Mouse (Mus musculus): ENCODE measurements around the gene Atn1.

Gene Atn1

GRCm38 (mm10) chr6:124711824-124712782, 44.2 kb downstream of the Atn1 start, which contains the start of the genes Emg1 and Phb2:
Gene Emg1, minus strand, starts transcription at chr6:124712178.
Gene Phb2, plus strand, starts transcription at chr6:124712336.
- peak; percentile 98 for DNase-seq (ENCODE audit: low spot score)

DNA sequence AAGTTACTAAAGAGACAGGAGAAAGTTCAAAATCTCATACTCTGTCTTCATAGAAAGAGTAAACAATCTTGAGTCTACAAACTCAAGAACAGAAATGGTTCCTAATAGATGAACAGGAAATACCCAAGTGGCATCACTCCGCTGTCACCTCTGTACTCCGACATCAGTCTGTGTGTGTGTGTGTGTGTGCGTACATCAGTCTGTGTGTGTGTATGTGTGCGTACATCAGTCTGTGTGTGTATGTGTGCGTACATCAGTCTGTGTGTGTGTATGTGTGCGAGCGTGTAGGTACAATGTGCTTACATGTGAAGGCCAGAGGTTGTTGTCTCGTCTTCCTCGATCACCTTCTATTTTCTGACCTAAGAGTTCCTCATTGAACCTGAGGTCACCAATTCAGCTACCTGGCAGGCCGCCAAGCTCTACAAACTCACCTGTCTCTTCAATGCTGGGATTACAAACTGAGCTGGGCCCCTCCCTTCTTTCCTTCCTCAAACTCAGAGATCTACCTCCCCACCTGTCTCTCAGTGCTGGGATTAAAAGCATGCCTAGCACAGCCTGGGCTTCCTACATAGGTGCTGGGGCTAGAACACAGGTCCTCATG, 47.9 kb downstream of the Atn1 start:
- peak; percentile 66 for DNase-seq (ENCODE audit: low spot score)

GRCm38 (mm10) chr6:124706061-124706627, 50.2 kb downstream of the Atn1 start:
- no peak for DNase-seq (ENCODE audit: low spot score)

DNA sequence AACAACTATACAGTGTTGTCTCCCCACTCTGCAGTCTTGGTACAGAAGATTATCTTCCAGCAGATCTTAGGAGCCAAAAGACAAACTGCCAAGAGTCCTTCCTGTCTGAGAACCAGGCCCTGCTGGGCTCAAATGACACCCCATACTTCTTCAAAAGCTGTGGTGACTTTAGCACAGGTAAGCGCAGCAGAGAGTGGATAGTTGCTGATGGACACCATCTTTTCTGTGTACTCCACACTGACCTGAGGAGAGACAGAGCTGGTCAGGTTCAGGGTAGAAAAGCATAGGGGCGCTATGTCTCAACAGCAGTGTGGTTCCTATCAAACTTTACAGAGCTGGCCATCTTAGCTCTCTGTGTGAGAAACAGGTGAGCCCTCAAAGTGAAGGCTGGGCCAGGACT, 51.9 kb downstream of the Atn1 start:
- DNase-seq (ENCODE audit: low spot score): no peak

GRCm38 (mm10) chr6:124703789-124704188, 52.5 kb downstream of the Atn1 start:
- DNase-seq (ENCODE audit: low spot score): no peak

- peak; percentile 57 for DNase-seq (ENCODE audit: low spot score)
Observed at GRCm38 (mm10) chr6:124702784-124703103, 53.6 kb downstream of the Atn1 start.

GRCm38 (mm10) chr6:124702102-124702783, 54.1 kb downstream of the Atn1 start:
- DNase-seq (ENCODE audit: low spot score): no peak

DNA sequence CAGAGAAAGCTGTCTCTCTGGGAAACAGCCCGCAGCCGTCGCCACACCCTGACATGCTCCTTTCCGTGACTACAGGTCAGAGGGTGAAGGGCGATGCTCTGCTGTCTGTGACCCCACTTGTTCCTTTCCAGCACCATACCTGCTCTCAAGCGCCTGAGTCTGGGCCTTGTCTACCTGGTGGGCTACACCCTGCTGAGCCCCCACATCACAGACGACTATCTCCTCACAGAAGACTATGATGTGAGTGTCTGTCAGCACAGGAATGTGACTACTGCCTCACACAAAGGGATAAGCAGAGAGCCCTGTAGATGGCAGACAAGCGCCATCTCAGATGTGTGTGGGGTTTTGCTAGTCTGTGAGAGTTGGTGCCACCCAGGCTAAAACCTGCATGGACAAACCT, 55.0 kb downstream of the Atn1 start:
- DNase-seq (ENCODE audit: low spot score): no peak

DNA sequence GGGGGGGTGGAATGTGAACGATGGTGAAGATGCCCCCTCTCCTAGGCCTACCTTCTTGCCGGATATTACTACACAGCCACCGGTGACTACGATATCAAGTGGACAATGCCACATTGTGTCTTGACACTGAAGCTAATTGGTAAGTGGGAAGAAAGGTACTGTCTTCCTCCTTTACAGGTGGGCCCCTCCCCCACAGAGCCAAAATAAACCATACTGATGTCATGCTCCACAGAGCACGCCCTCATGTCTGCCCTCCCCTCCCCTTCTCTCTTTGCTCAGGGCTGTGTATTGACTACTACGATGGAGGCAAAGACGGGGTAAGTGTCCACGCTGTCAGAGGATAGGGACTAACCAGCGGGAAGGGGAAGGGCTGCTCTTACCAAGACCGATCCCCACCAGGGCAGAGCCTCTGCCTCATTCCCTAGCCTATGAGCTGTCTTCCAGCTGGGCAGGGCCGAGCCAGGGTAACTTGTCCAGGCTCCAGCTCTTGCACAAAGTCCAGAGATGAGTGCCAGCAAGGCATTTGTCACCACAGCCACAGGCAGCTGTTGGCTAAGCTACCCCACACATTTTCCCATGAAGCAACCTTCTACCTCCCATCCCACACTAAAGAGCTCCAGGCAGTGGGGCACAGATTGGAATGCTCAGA, 56.2 kb downstream of the Atn1 start:
- DNase-seq (ENCODE audit: low spot score): no peak

DNA sequence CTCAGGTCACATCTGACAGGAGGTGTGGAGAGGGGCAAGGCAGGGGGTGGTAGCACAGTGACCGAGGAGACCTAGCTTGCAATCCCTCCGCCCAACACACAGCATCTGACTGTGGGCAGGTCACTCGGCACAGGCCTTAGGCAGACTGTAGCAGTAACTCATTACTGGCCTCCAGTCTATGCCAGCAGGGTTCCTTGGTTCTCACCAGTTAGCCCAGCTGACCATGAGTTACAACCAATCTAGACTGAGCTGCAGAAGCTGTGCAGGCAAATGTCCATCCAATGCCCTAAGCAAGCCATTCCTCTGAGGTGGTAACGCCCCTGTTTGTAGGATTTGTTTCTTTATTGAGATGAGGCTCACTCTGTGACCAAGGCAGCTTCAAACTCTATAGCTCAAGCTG, 57.0 kb downstream of the Atn1 start:
- DNase-seq (ENCODE audit: low spot score): no peak

DNA sequence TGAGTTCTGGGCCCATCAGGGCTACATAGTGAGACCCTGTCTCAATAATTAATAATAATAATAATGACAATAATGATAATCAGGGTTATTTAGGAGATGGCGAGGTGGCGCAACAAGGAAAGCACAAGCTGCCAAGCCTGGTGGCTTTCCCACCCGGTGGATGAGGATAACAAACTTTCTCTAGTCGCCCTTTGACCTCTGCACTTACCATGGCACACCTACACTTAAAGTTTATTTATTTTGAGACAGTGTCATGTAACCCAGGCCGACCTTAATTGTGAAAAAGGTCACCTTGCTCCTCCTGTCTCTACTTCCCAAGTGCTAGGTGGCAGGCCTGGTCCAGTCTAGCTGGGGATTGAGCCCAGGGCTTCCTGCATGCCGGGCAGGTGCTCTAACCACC, 57.6 kb downstream of the Atn1 start:
- no peak for DNase-seq (ENCODE audit: low spot score)

DNA sequence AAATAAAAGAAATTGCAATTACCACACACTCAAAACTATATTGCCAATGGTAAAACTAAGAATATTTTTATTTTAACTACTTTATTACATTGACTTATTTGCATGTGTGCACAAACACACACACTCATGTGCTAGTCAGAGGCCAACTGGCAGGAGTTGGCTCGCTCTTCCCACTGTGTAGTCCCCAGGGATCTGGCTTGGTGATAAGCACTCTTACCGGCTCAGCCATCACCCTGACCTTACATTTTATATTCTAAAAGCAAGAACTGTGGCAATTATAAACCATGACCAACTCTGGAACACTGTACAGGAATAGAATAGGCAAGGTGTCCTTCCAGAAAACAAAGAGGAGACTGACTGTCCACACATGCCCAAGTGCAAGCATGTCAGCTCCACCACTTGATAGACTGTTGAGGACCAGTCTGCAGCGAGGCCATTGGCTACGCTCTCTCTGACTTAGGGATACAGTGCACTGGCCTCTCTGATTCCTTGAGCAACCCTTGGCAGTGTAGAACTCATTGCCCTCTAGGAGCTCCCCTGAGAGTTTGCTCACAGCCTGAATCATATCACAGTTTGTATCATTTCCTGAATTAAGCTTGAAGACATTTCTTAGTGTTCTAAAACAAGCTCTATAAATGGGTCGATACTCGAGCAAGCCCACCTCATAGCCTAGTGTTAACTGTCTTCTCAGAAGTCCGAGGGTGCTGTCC, 59.7 kb downstream of the Atn1 start:
- DNase-seq (ENCODE audit: low spot score): no peak

- DNase-seq (ENCODE audit: low spot score): no peak
Observed at GRCm38 (mm10) chr6:124694166-124694955, 62.0 kb downstream of the Atn1 start.

- DNase-seq (ENCODE audit: low spot score): peak; percentile 81
Observed at GRCm38 (mm10) chr6:124693243-124693981, 62.9 kb downstream of the Atn1 start.

Measured in yolk sac, embryonic 10.5 days (tissue).